ENCODE assay signal across 8 mouse cellular contexts in the genomic region with DNA sequence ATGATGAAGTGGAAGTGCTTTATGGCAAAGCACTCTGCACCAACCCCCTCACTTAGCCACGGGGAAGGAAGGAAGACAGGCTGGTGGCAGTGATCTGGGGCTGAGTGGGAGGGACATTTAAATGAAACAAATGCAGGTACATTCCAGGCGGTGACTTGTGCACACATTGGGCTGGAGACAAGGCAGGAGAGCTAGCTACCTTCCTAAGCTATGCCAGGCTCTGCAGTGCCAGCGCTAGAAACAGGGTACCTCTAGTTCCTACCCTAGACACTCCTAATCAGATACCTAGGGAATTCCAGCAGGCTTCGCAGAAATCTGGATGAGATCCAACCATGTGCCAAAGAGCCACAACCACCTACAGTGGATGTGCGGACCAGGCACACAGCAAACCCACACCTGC. TPM values are rescaled to one million over a fixed set of nuclear protein-coding genes. Genes with fewer than 3 reads are reported as not detected.
DNase-seq lines count a peak whose midpoint lies in the region.
"Had no signal": no experiment of that assay in that cellular context is flagged by ENCODE, and none has a peak within 500 bp of the region (broad histone marks: within the 10 kb centered on the region; RNA-seq: fewer than 3 reads in every experiment).

No protein-coding gene starts in this region.

- DNase-seq in frontal cortex, adult 2 months (ENCODE audit: extremely low spot score in 1 of 2, low spot score in 1 of 2): peak; percentile 27 to 64
- no peak for DNase-seq in frontal cortex, postnatal 14 days (ENCODE audit: low spot score in 2 of 2)
- peak; percentile 69 for DNase-seq in right cerebral cortex, adult 18-20 months
- no peak for DNase-seq in right cerebral cortex, postnatal 14 days
- DNase-seq in frontal cortex, postnatal 36 days (ENCODE audit: low spot score in 2 of 2): peak; percentile 52 to 55
- peak; percentile 55 for DNase-seq in telencephalon, adult 2 months (ENCODE audit: low read depth, low spot score)
- DNase-seq in T-cell, adult 2 months (ENCODE audit: low spot score): no peak
- DNase-seq: thymus, adult 18-20 months had no signal

RNA-seq across cellular contexts. Expression of gene Bms1, which starts 46.5 kb away (rescaled TPM):
- polyA plus RNA-seq in frontal cortex, adult 2 months (2012; rRNA removed): 23.1 and 27.8 TPM in 2 replicates

Comparison
In these comparisons a context has a peak if more than half of its experiments do, and no peak if none do; other contexts are left out.
1. DNase-seq: peak in frontal cortex, adult 2 months (2 of 2), right cerebral cortex, adult 18-20 months (single experiment), frontal cortex, postnatal 36 days (2 of 2) and telencephalon, adult 2 months (single experiment); none in frontal cortex, postnatal 14 days (0 of 2), right cerebral cortex, postnatal 14 days (single experiment) and T-cell, adult 2 months (single experiment).